Mouse (Mus musculus): ENCODE results near the gene Nlrp1a. TPM values are rescaled to one million over a fixed set of nuclear protein-coding genes. Genes with fewer than 3 reads are reported as not detected.

The Nlrp1a gene
- polyA plus RNA-seq, 1 experiment from 2014 or later = 0.10 TPM

- no peaks in the 10 kb centered on the region for H3K4me1 ChIP-seq (replicated peaks; ENCODE audit: control insufficient read depth, insufficient read depth, low read length)
- 57% methylated on average over 1 of the region's 1 CpGs for WGBS
- no peak overlapping the region for H3K4me2 ChIP-seq (ENCODE audit: low read depth, low read length)
- H3K9me3 ChIP-seq (ENCODE audit: control insufficient read depth, low read length) = peaks cover 2% of the 10 kb centered on the region; the same call in 1 of the 2 replicates
- no peak for ATAC-seq (ENCODE audit: low read depth)
- no peaks in the 10 kb centered on the region for H3K27me3 ChIP-seq (ENCODE audit: control insufficient read depth, insufficient read depth, low read depth, low read length)
- H3K36me3 ChIP-seq (ENCODE audit: control insufficient read depth, insufficient read depth, low read length) = no peaks in the 10 kb centered on the region
- no peak overlapping the region for H3K9ac ChIP-seq (ENCODE audit: low read length)
- H3K4me3 ChIP-seq (ENCODE audit: low read length) = no peak overlapping the region
- no peak overlapping the region for H3K27ac ChIP-seq (ENCODE audit: low read length)
These were observed 68.2 kb downstream of the Nlrp1a start for GRCm38 (mm10) chr11:71076342-71076741.

GRCm38 (mm10) chr11:71052554-71052953 is 92.0 kb downstream of the Nlrp1a start:
- no peak overlapping the region for H3K4me3 ChIP-seq (ENCODE audit: low read length)
- WGBS = 0% methylated on average over 1 of the region's 1 CpGs
- H3K36me3 ChIP-seq (ENCODE audit: control insufficient read depth, insufficient read depth, low read length) = no peaks in the 10 kb centered on the region
- H3K4me2 ChIP-seq (ENCODE audit: low read depth, low read length) = no peak overlapping the region
- H3K27ac ChIP-seq (ENCODE audit: low read length) = no peak overlapping the region
- no peaks in the 10 kb centered on the region for H3K9me3 ChIP-seq (ENCODE audit: control insufficient read depth, low read length)
- H3K27me3 ChIP-seq (ENCODE audit: control insufficient read depth, insufficient read depth, low read depth, low read length) = no peaks in the 10 kb centered on the region
- H3K9ac ChIP-seq (ENCODE audit: low read length) = no peak overlapping the region
- ATAC-seq (ENCODE audit: low read depth) = 0 out of 2 replicates have a peak, but pooled peaks have one; percentile 51
- no peaks in the 10 kb centered on the region for H3K4me1 ChIP-seq (replicated peaks; ENCODE audit: control insufficient read depth, insufficient read depth, low read length)

Other genes starting within 250 kb of the Nlrp1a start
- gene Nup88, start 174.7 kb downstream of the Nlrp1a start, polyA plus RNA-seq (2015; fragmentation: Nextera tagmentation; extraction: Ambion mirVana) = 121 and 130 TPM in 2 replicates
- 72.3 and 84.9 TPM in 2 replicates for gene Rpain, start 174.5 kb downstream of the Nlrp1a start, polyA plus RNA-seq (2015; fragmentation: Nextera tagmentation; extraction: Ambion mirVana)
- 171 and 185 TPM in 2 replicates for gene C1qbp, start 161.7 kb downstream of the Nlrp1a start, polyA plus RNA-seq (2015; fragmentation: Nextera tagmentation; extraction: Ambion mirVana)
- gene Dhx33, start 140.3 kb downstream of the Nlrp1a start, polyA plus RNA-seq (2015; fragmentation: Nextera tagmentation; extraction: Ambion mirVana) = 16.3 and 16.5 TPM in 2 replicates
- gene Mis12, start 125.1 kb downstream of the Nlrp1a start, polyA plus RNA-seq (2015; fragmentation: Nextera tagmentation; extraction: Ambion mirVana) = 47.4 and 52.0 TPM in 2 replicates
- 52.1 and 53.0 TPM in 2 replicates for gene Derl2, start 124.9 kb downstream of the Nlrp1a start, polyA plus RNA-seq (2015; fragmentation: Nextera tagmentation; extraction: Ambion mirVana)
- gene 6330403K07Rik, start 111.2 kb downstream of the Nlrp1a start, polyA plus RNA-seq (2015; fragmentation: Nextera tagmentation; extraction: Ambion mirVana) = 70.4 and 73.7 TPM in 2 replicates
- 0.06 TPM in 1 of 2 replicates, not detected in the other for gene Nlrp1b, start 86.0 kb upstream of the Nlrp1a start, polyA plus RNA-seq (2015; fragmentation: Nextera tagmentation; extraction: Ambion mirVana)

All from lung, embryonic 16.5 days (tissue).